Mouse (Mus musculus) hindbrain, postnatal 0 days (tissue): ENCODE results near the gene Tmem229b. TPM values are rescaled to one million over a fixed set of nuclear protein-coding genes. Genes with fewer than 3 reads are reported as not detected.

Experiments
- ATAC-seq: fragments of 200-750 bp; cut with Nextera tagmentation; 2 replicates; pipeline ENCODE4 v1.8.0; 2017; ENCODE audit warnings: mild to moderate bottlenecking, moderate TSS enrichment, moderate library complexity
- DNase-seq: peaks from one replicate; pipeline ENCODE4 v3.0.0-alpha.2; 2015; ENCODE audit warnings: low spot score
- H3K27ac ChIP-seq: fragments of 300-500 bp; sonication (generic); 2 replicates; pipeline ENCODE4 v1.5.1; 2014; ENCODE audit warnings: mild to moderate bottlenecking
- H3K27me3 ChIP-seq: fragments of 300-500 bp; sonication (generic); 2 replicates; pipeline ENCODE4 v1.6.1; 2014; ENCODE audit warnings: low read length, mixed read lengths; ENCODE audit not compliant: insufficient read depth
- H3K36me3 ChIP-seq: fragments of 300-500 bp; sonication (generic); 2 replicates; pipeline ENCODE4 v1.6.1; 2014; ENCODE audit warnings: low read length, mixed read lengths; ENCODE audit not compliant: insufficient read depth
- H3K4me1 ChIP-seq: fragments of 300-500 bp; sonication (generic); 2 replicates; pipeline ENCODE4 v1.6.1; 2014; ENCODE audit warnings: antibody characterized with exemption, low read length, mixed read lengths; ENCODE audit not compliant: insufficient read depth
- H3K4me2 ChIP-seq: fragments of 300-500 bp; sonication (generic); 2 replicates; pipeline ENCODE4 v1.6.1; 2014; ENCODE audit warnings: low read depth, mild to moderate bottlenecking, low read length, moderate library complexity, mixed read lengths
- H3K4me3 ChIP-seq: fragments of 300-500 bp; sonication (generic); 2 replicates; pipeline ENCODE4 v1.5.1; 2014; ENCODE audit warnings: low read length
- H3K9ac ChIP-seq: fragments of 300-500 bp; sonication (generic); replicated peaks from 2 replicates; pipeline ENCODE4 v1.6.1; 2014; ENCODE audit warnings: mild to moderate bottlenecking, low read length, moderate library complexity, mixed read lengths
- H3K9me3 ChIP-seq: fragments of 300-500 bp; sonication (generic); 2 replicates; pipeline ENCODE4 v1.6.1; 2016; ENCODE audit warnings: low read length, mixed read lengths
- CTCF ChIP-seq: IDR thresholded peaks from 2 replicates; pipeline ENCODE4 v1.5.1; 2016; ENCODE audit warnings: antibody characterized with exemption, control low read depth, low read depth
- WGBS: fragments of 180-500 bp; shearing (Covaris S2); extraction: QIAGEN DNeasy Blood & Tissue Kit; methylation state at CpG from one replicate; pipeline ENCODE4 v1.1.7; 2014; 5-methylcytosine and 5-hydroxymethylcytosine counted together
- polyA plus RNA-seq: library from polyadenylated mRNA; unstranded; fragments of >200 nt; fragmentation: Nextera tagmentation; extraction: Ambion mirVana; gene quantifications from 2 replicates; pipeline ENCODE4 v1.2.1, GENCODE M21; 2015
- total RNA-seq: library from RNA; depleted of rRNA; stranded (reverse); fragments of >200 nt; gene quantifications from 2 replicates; pipeline ENCODE4 v1.2.3, GENCODE M21; 2014

The Tmem229b gene
- total and polyA plus RNA-seq, 2 experiments from 2014 or later = 54.4 to 192 TPM

GRCm38 (mm10) chr12:78956405-78956804 is 51.0 kb downstream of the Tmem229b start:
- Histone ChIP-seq H3K36me3 (no peaks in the 10 kb centered on the region), H3K9me3 (peaks cover 10% of the 10 kb centered on the region; the same call in 1 of the 2 replicates), H3K4me1 (no peaks in the 10 kb centered on the region), H3K27me3 (no peaks in the 10 kb centered on the region), H3K9ac (no peak overlapping the region), H3K27ac (no peak overlapping the region), H3K4me3 (no peak overlapping the region), H3K4me2 (no peak overlapping the region)
- 89% methylated on average over 4 of the region's 4 CpGs for WGBS
- ATAC-seq (no peak), DNase-seq (no peak)
- no peak for TF ChIP-seq CTCF

- no peaks in the 10 kb centered on the region for H3K36me3 ChIP-seq
- DNase-seq (peak; percentile 52), ATAC-seq (peak; percentile 82)
- no peak overlapping the region for H3K4me3 ChIP-seq
- no peak for TF ChIP-seq CTCF
- H3K4me1 ChIP-seq = no peaks in the 10 kb centered on the region
- no peaks in the 10 kb centered on the region for H3K27me3 ChIP-seq
- peak overlapping the region; percentile 76 for H3K27ac ChIP-seq
- no peak overlapping the region for H3K9ac ChIP-seq
- H3K9me3 ChIP-seq = peaks cover 10% of the 10 kb centered on the region; the same call in 1 of the 2 replicates
- H3K4me2 ChIP-seq = no peak overlapping the region
- 50% methylated on average over 3 of the region's 3 CpGs for WGBS
These were observed 54.9 kb downstream of the Tmem229b start for GRCm38 (mm10) chr12:78952484-78952883.

- 51% methylated on average over 11 of the region's 11 CpGs for WGBS
These were observed 55.4 kb downstream of the Tmem229b start for GRCm38 (mm10) chr12:78952053-78952452.

GRCm38 (mm10) chr12:78947661-78948060 is 59.8 kb downstream of the Tmem229b start:
- 74% methylated on average over 5 of the region's 5 CpGs for WGBS
- Histone ChIP-seq H3K4me2 (no peak overlapping the region), H3K27me3 (no peaks in the 10 kb centered on the region), H3K9ac (no peak overlapping the region), H3K4me1 (no peaks in the 10 kb centered on the region), H3K4me3 (no peak overlapping the region), H3K9me3 (no peaks in the 10 kb centered on the region), H3K27ac (no peak overlapping the region), H3K36me3 (no peaks in the 10 kb centered on the region)
- ATAC-seq (no peak), DNase-seq (no peak)
- no peak for TF ChIP-seq CTCF

More at GRCm38 (mm10) chr12:78952053-78952452, 55.4 kb downstream of the Tmem229b start:
- TF ChIP-seq CTCF = no peak
- Histone ChIP-seq H3K27ac (peak overlapping the region; percentile 76), H3K9me3 (peaks cover 6% of the 10 kb centered on the region; the same call in 1 of the 2 replicates), H3K4me3 (no peak overlapping the region), H3K4me2 (no peak overlapping the region), H3K27me3 (no peaks in the 10 kb centered on the region), H3K36me3 (no peaks in the 10 kb centered on the region), H3K9ac (no peak overlapping the region), H3K4me1 (no peaks in the 10 kb centered on the region)
- peak; percentile 41; the same call in 1 of the 2 replicates for ATAC-seq
- peak; percentile 31 for DNase-seq

- DNase-seq (peak; percentile 54), ATAC-seq (peak; percentile 50; the same call in 1 of the 2 replicates)
- peak; percentile 67 for TF ChIP-seq CTCF
- H3K4me2 ChIP-seq = no peak overlapping the region
- H3K27ac ChIP-seq = no peak overlapping the region
- no peaks in the 10 kb centered on the region for H3K4me1 ChIP-seq
- H3K9me3 ChIP-seq = no peaks in the 10 kb centered on the region
- H3K27me3 ChIP-seq = no peaks in the 10 kb centered on the region
- WGBS = 80% methylated on average over 6 of the region's 6 CpGs
- no peak overlapping the region for H3K9ac ChIP-seq
- no peaks in the 10 kb centered on the region for H3K36me3 ChIP-seq
- no peak overlapping the region for H3K4me3 ChIP-seq
These were observed 60.3 kb downstream of the Tmem229b start for GRCm38 (mm10) chr12:78947161-78947560.

DNA sequence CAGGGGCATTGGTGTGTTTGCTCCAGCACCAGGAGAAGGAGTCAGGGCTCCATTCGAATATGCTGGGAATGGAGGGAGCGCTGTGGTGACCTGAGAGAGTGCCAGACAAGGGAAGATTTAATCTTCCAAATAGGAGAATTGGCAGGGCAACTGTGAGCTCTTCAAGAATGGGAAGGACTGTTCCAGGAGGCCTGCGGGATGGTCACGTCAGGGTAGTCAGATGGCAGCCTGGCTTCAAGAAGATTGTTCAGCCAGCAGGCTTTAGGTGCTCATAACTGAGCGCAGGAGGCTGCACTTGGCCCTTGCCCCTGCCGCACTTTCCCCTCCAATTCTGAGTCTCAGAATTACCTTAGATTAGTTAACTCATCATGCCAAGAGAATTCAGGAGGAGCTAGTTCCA is 64.5 kb downstream of the Tmem229b start:
- WGBS = 82% methylated on average over 6 of the region's 6 CpGs
- H3K4me2 ChIP-seq = no peak overlapping the region
- DNase-seq (no peak), ATAC-seq (no peak)
- no peak for TF ChIP-seq CTCF
- H3K4me1 ChIP-seq = no peaks in the 10 kb centered on the region
- no peak overlapping the region for H3K9ac ChIP-seq
- no peaks in the 10 kb centered on the region for H3K9me3 ChIP-seq
- no peak overlapping the region for H3K4me3 ChIP-seq
- no peaks in the 10 kb centered on the region for H3K36me3 ChIP-seq
- H3K27me3 ChIP-seq = no peaks in the 10 kb centered on the region
- H3K27ac ChIP-seq = no peak overlapping the region

DNA sequence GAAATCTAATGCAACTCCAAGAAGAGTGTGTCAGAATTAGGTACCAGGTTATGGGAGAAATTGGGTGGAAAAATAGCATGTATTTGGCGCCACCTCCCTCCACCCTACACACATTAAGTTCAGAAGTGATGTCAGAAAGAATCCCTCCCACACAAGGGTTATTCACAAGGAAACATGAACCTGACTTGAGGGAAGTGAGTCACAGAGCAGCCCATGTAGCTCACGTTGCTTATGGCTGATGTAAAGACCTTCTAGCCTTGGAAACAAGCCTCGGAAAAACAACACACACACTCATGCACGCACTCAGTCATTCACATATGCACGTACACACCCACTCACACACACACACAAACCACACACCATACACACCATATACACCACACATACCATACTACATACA is 67.3 kb downstream of the Tmem229b start:
- no peak for DNase-seq
- no peak overlapping the region for H3K4me2 ChIP-seq
- H3K4me3 ChIP-seq = no peak overlapping the region
- no peaks in the 10 kb centered on the region for H3K36me3 ChIP-seq
- no peak for ATAC-seq
- H3K9me3 ChIP-seq = no peaks in the 10 kb centered on the region
- no peak overlapping the region for H3K27ac ChIP-seq
- WGBS = 84% methylated on average over 5 of the region's 5 CpGs
- H3K4me1 ChIP-seq = no peaks in the 10 kb centered on the region
- no peak overlapping the region for H3K9ac ChIP-seq
- no peaks in the 10 kb centered on the region for H3K27me3 ChIP-seq
- TF ChIP-seq CTCF = no peak
